Mouse (Mus musculus): ENCODE data around the gene Bscl2. TPM values are rescaled to one million over a fixed set of nuclear protein-coding genes. Genes with fewer than 3 reads are reported as not detected.

The Bscl2 gene
- polyA plus RNA-seq, 1 experiment from 2014 or later: 39.6 TPM

DNA sequence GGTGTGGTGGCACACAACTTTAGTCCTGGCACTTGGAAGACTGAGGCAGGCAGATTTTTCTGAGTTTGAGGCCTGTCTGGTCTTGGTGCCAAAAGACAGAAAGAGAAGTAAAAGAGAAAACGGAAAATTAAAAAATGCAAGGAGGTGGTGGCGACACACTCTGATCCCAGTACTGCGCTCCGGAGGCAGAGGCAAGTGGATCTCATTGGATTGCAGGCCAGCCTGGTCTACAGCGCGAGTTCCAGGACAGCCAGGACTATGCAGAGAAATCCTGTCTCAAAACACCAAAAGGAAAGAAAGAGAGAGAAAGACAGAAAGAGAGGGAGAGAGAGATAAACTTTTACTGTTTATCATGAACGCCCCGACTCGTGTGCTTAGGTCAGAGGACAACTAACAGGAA lies 33.6 kb downstream of the Bscl2 start:
- ATAC-seq (replicated peaks; ENCODE audit: low FRiP score, low TSS enrichment, low read depth) (peak; percentile 30), DNase-seq (ENCODE audit: low spot score) (no peak)
- Histone ChIP-seq H3K9me3 (ENCODE audit: control insufficient read depth, low read length) (no peaks in the 10 kb centered on the region), H3K4me3 (ENCODE audit: low read depth, low read length) (peak overlapping the region; percentile 89), H3K27ac (ENCODE audit: low read depth) (peak overlapping the region; percentile 67), H3K4me1 (replicated peaks; ENCODE audit: control insufficient read depth, insufficient read depth, low read length) (peaks cover 7% of the 10 kb centered on the region; the same call in 1 of the 2 replicates), H3K36me3 (ENCODE audit: control insufficient read depth, insufficient read depth, low read length) (peaks cover 30% of the 10 kb centered on the region), H3K27me3 (replicated peaks; ENCODE audit: control insufficient read depth, insufficient read depth, low read length) (no peaks in the 10 kb centered on the region), H3K4me2 (ENCODE audit: low read length) (peak overlapping the region; percentile 59), H3K9ac (ENCODE audit: low read length) (peak overlapping the region; percentile 90)
- 52% methylated on average over 9 of the region's 9 CpGs for WGBS

GRCm38 (mm10) chr19:8871267-8872186 lies 34.3 kb downstream of the Bscl2 start, which contains the start of gene Ubxn1:
Gene Ubxn1 (plus strand): TSS chr19:8871496.
- Histone ChIP-seq H3K4me3 (ENCODE audit: low read depth, low read length) (peak within 1 kb of the TSS; percentile 89), H3K27me3 (replicated peaks; ENCODE audit: control insufficient read depth, insufficient read depth, low read length) (no peaks in the 10 kb centered on the region), H3K4me2 (ENCODE audit: low read length) (peak within 1 kb of the TSS; percentile 93), H3K4me1 (replicated peaks; ENCODE audit: control insufficient read depth, insufficient read depth, low read length) (peaks cover 7% of the 10 kb centered on the region; the same call in 1 of the 2 replicates), H3K27ac (ENCODE audit: low read depth) (peak within 1 kb of the TSS; percentile 71), H3K9me3 (ENCODE audit: control insufficient read depth, low read length) (no peaks in the 10 kb centered on the region), H3K9ac (ENCODE audit: low read length) (peak within 1 kb of the TSS; percentile 90), H3K36me3 (ENCODE audit: control insufficient read depth, insufficient read depth, low read length) (peaks cover 36% of the 10 kb centered on the region)
- under 1% methylated on average over 59 of the region's 59 CpGs for WGBS
- ATAC-seq (replicated peaks; ENCODE audit: low FRiP score, low TSS enrichment, low read depth) (peak; percentile 97), DNase-seq (ENCODE audit: low spot score) (peak; percentile 97)

- peak overlapping the region; percentile 71 for H3K27ac ChIP-seq (ENCODE audit: low read depth)
- no peak for DNase-seq (ENCODE audit: low spot score)
Observed at GRCm38 (mm10) chr19:8872266-8872840, 35.1 kb downstream of the Bscl2 start.

DNA sequence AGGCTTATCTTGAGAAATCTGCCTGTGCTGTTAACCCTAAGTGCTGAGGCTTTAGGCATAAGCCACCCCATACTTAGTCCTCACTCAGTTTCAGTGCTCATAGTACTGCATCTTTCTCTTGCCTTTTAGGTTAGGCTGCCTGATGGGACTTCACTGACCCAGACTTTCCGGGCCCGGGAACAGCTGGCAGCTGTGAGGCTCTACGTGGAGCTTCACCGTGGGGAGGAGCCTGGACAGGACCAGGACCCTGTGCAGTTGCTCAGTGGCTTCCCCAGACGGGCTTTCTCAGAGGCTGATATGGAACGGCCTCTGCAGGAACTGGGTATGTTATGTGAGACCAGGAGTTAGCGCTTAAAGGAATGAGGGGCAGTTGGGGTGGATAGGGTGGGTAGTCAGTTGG lies 37.8 kb downstream of the Bscl2 start:
- 91% methylated on average over 7 of the region's 7 CpGs for WGBS
- DNase-seq (ENCODE audit: low spot score) (no peak), ATAC-seq (replicated peaks; ENCODE audit: low FRiP score, low TSS enrichment, low read depth) (no peak)
- Histone ChIP-seq H3K27ac (ENCODE audit: low read depth) (no peak overlapping the region), H3K27me3 (replicated peaks; ENCODE audit: control insufficient read depth, insufficient read depth, low read length) (no peaks in the 10 kb centered on the region), H3K9ac (ENCODE audit: low read length) (no peak overlapping the region), H3K4me3 (ENCODE audit: low read depth, low read length) (no peak overlapping the region), H3K4me1 (replicated peaks; ENCODE audit: control insufficient read depth, insufficient read depth, low read length) (peaks cover 10% of the 10 kb centered on the region), H3K4me2 (ENCODE audit: low read length) (no peak overlapping the region), H3K9me3 (ENCODE audit: control insufficient read depth, low read length) (no peaks in the 10 kb centered on the region), H3K36me3 (ENCODE audit: control insufficient read depth, insufficient read depth, low read length) (peaks cover 53% of the 10 kb centered on the region)

More at GRCm38 (mm10) chr19:8872266-8872840, 35.1 kb downstream of the Bscl2 start:
- no peaks in the 10 kb centered on the region for H3K27me3 ChIP-seq (replicated peaks; ENCODE audit: control insufficient read depth, insufficient read depth, low read length)
- peak overlapping the region; percentile 89 for H3K4me3 ChIP-seq (ENCODE audit: low read depth, low read length)
- ATAC-seq (replicated peaks; ENCODE audit: low FRiP score, low TSS enrichment, low read depth): no peak
- H3K36me3 ChIP-seq (ENCODE audit: control insufficient read depth, insufficient read depth, low read length): peaks cover 44% of the 10 kb centered on the region
- H3K4me1 ChIP-seq (replicated peaks; ENCODE audit: control insufficient read depth, insufficient read depth, low read length): peaks cover 7% of the 10 kb centered on the region; the same call in 1 of the 2 replicates
- H3K9me3 ChIP-seq (ENCODE audit: control insufficient read depth, low read length): no peaks in the 10 kb centered on the region
- WGBS: 58% methylated on average over 10 of the region's 10 CpGs
- H3K9ac ChIP-seq (ENCODE audit: low read length): peak overlapping the region; percentile 90
- H3K4me2 ChIP-seq (ENCODE audit: low read length): peak overlapping the region; percentile 93

- peak; percentile 88 for DNase-seq (ENCODE audit: low spot score)
- Histone ChIP-seq H3K4me1 (replicated peaks; ENCODE audit: control insufficient read depth, insufficient read depth, low read length) (peaks cover 3% of the 10 kb centered on the region), H3K9me3 (ENCODE audit: control insufficient read depth, low read length) (no peaks in the 10 kb centered on the region), H3K4me3 (ENCODE audit: low read depth, low read length) (peak within 1 kb of the TSS; percentile 82), H3K36me3 (ENCODE audit: control insufficient read depth, insufficient read depth, low read length) (peaks cover 27% of the 10 kb centered on the region), H3K9ac (ENCODE audit: low read length) (peak within 1 kb of the TSS; percentile 92), H3K4me2 (ENCODE audit: low read length) (peak within 1 kb of the TSS; percentile 79), H3K27ac (ENCODE audit: low read depth) (peak within 1 kb of the TSS; percentile 81), H3K27me3 (replicated peaks; ENCODE audit: control insufficient read depth, insufficient read depth, low read length) (no peaks in the 10 kb centered on the region)
- ATAC-seq (replicated peaks; ENCODE audit: low FRiP score, low TSS enrichment, low read depth): peak; percentile 95
- WGBS: under 1% methylated on average over 42 of the region's 42 CpGs
Observed at GRCm38 (mm10) chr19:8880311-8881033, 43.2 kb downstream of the Bscl2 start, which contains the start of gene Uqcc3. Gene Uqcc3 (minus strand): TSS chr19:8880923.

DNA sequence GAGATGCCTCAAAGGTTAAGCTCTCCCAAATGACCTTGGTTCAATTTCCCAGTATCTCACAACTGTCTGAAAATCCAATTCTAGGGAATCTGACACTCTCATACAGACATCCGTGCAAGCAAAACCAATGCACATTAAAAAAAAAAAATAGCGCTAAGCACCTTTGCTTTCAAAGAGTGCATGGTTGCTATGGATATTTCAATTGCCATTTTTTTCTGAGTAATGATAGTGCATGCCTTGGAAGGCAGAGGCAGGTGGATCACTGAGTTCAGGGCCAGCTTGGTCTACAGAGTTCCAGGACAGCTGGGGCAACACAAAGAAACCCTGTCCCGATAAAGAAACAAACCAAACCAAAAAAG lies 43.7 kb downstream of the Bscl2 start:
- 14% methylated on average over 3 of the region's 3 CpGs for WGBS
- Histone ChIP-seq H3K27me3 (replicated peaks; ENCODE audit: control insufficient read depth, insufficient read depth, low read length) (no peaks in the 10 kb centered on the region), H3K9ac (ENCODE audit: low read length) (peak overlapping the region; percentile 92), H3K4me2 (ENCODE audit: low read length) (peak overlapping the region; percentile 79), H3K4me3 (ENCODE audit: low read depth, low read length) (peak overlapping the region; percentile 82), H3K27ac (ENCODE audit: low read depth) (no peak overlapping the region), H3K4me1 (replicated peaks; ENCODE audit: control insufficient read depth, insufficient read depth, low read length) (peaks cover 3% of the 10 kb centered on the region), H3K36me3 (ENCODE audit: control insufficient read depth, insufficient read depth, low read length) (peaks cover 22% of the 10 kb centered on the region), H3K9me3 (ENCODE audit: control insufficient read depth, low read length) (no peaks in the 10 kb centered on the region)
- DNase-seq (ENCODE audit: low spot score): no peak
- ATAC-seq (replicated peaks; ENCODE audit: low FRiP score, low TSS enrichment, low read depth): peak; percentile 12; the same call in 1 of the 2 replicates

- no peak within 1 kb of the TSS for H3K9ac ChIP-seq (ENCODE audit: low read length)
- DNase-seq (ENCODE audit: low spot score) (no peak), ATAC-seq (replicated peaks; ENCODE audit: low FRiP score, low TSS enrichment, low read depth) (no peak)
- no peaks in the 10 kb centered on the region for H3K27me3 ChIP-seq (replicated peaks; ENCODE audit: control insufficient read depth, insufficient read depth, low read length)
- H3K27ac ChIP-seq (ENCODE audit: low read depth): no peak within 1 kb of the TSS
- H3K4me3 ChIP-seq (ENCODE audit: low read depth, low read length): no peak within 1 kb of the TSS
- H3K4me1 ChIP-seq (replicated peaks; ENCODE audit: control insufficient read depth, insufficient read depth, low read length): peaks cover 13% of the 10 kb centered on the region
- H3K36me3 ChIP-seq (ENCODE audit: control insufficient read depth, insufficient read depth, low read length): peaks cover under 1% of the 10 kb centered on the region; the same call in 1 of the 2 replicates
- H3K4me2 ChIP-seq (ENCODE audit: low read length): no peak within 1 kb of the TSS
- 81% methylated on average over 3 of the region's 3 CpGs for WGBS
- H3K9me3 ChIP-seq (ENCODE audit: control insufficient read depth, low read length): no peaks in the 10 kb centered on the region
Observed at GRCm38 (mm10) chr19:8883616-8884015, 46.3 kb downstream of the Bscl2 start, which contains the start of the genes Lbhd1 and Gm49403. Gene Lbhd1 (plus strand): TSS chr19:8883732. Gene Gm49403 (plus strand): TSS chr19:8883930.

All from intestine, embryonic 14.5 days (tissue).